Mouse (Mus musculus) bone marrow, adult 2 months (tissue): Measurements from ENCODE around the gene Selenos. TPM values are rescaled to one million over a fixed set of nuclear protein-coding genes. Genes with fewer than 3 reads are reported as not detected.
A peak's percentile ranks its signal among the peaks of the same experiment; 100 is the strongest.

Experiments used
- H3K27ac ChIP-seq: fragments of 200-500 bp; 2 replicates; pipeline ENCODE4 v1.5.1; 2012; ENCODE audit warnings: low read depth, mild to moderate bottlenecking, control low read depth, inconsistent platforms, low read length; ENCODE audit not compliant: control insufficient read depth, poor library complexity, insufficient read depth
- H3K4me1 ChIP-seq: fragments of 200-500 bp; 2 replicates; pipeline ENCODE4 v1.6.1; 2011; ENCODE audit warnings: low read length; ENCODE audit not compliant: control insufficient read depth, insufficient read depth
- H3K4me3 ChIP-seq: fragments of 200-500 bp; replicated peaks from 2 replicates; pipeline ENCODE3; 2011; ENCODE audit warnings: mild to moderate bottlenecking, low read depth, low read length, control low read depth; ENCODE audit not compliant: control insufficient read depth
- CTCF ChIP-seq: fragments of 200-500 bp; IDR thresholded peaks from 2 replicates; pipeline ENCODE4 v1.5.1; 2011; ENCODE audit warnings: low read length, control low read depth; ENCODE audit not compliant: control insufficient read depth, insufficient read depth
- POLR2A ChIP-seq: fragments of 200-500 bp; IDR thresholded peaks from 2 replicates; pipeline ENCODE4 v1.6.1; 2011; ENCODE audit warnings: low read depth, mild to moderate bottlenecking, control low read depth, low read length, borderline replicate concordance; ENCODE audit not compliant: control insufficient read depth
- WGBS: fragments of 180-500 bp; shearing (Covaris S2); methylation state at CpG from one replicate; pipeline ENCODE4 v1.1.7; 2018; 5-methylcytosine and 5-hydroxymethylcytosine counted together
- polyA plus RNA-seq: library from polyadenylated mRNA; stranded (reverse); fragments of >200 nt; gene quantifications from 2 replicates; pipeline ENCODE4 v1.2.4, GENCODE M21; 2011; ENCODE audit warnings: low replicate concordance; ENCODE audit not compliant: missing spikeins, insufficient read depth, insufficient read length

Selenos gene
- polyA plus RNA-seq, 1 experiment = 33.2 TPM

- Histone ChIP-seq H3K4me3 (no peak overlapping the region), H3K27ac (no peak overlapping the region), H3K4me1 (peaks cover 2% of the 10 kb centered on the region; the same call in 1 of the 2 replicates)
- 68% methylated on average over 4 of the region's 4 CpGs for WGBS
- TF ChIP-seq CTCF (no peak), POLR2A (no peak)
Observed at GRCm38 (mm10) chr7:66131776-66132421, 52.5 kb downstream of the Selenos start.

DNA sequence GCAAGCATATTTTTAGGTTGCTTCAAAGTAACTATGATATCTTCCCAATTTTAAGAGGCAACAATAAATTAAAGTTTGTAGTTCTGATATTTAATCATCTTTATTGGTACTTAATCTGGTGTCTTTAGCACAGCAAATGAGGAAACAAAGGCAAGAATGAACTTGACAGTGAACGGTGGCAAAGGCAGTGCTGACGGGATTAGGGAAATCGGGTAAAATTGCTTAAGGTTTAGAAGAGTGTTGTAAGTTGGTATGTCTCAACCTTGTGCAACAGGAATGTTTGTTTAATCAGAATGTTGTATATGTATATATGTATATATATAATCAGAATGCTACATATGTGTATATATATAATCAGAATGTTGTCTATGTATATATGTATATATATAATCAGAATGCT, 54.7 kb downstream of the Selenos start:
- Histone ChIP-seq H3K4me3 (no peak overlapping the region), H3K4me1 (peaks cover 4% of the 10 kb centered on the region; the same call in 1 of the 2 replicates), H3K27ac (no peak overlapping the region)
- TF ChIP-seq CTCF = no peak
- TF ChIP-seq POLR2A = no peak
- WGBS = 54% methylated on average over 3 of the region's 3 CpGs

DNA sequence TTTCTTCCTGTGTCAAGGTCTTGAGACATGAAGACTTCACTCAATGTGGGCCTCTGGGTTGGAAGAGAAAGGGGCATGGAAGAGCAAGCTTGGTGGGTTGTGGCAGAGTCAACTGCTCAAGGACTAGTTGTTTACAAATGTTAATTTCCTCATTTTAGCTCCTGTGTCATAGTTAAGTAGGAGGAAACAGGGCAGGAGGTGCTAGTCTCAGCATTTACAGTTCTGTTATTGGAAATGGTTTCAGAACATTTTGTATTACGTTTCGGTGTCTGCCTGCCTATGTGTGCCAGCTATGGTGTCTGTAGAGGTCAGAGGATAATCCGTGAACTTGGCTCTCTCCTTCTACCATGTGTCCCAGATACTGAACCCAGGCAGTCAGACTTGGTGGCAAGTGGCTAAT, 56.2 kb downstream of the Selenos start:
- H3K27ac ChIP-seq = peak overlapping the region; percentile 78; the same call in 1 of the 2 replicates
- 26% methylated on average over 3 of the region's 3 CpGs for WGBS
- H3K4me1 ChIP-seq = peaks cover 11% of the 10 kb centered on the region; the same call in 1 of the 2 replicates

DNA sequence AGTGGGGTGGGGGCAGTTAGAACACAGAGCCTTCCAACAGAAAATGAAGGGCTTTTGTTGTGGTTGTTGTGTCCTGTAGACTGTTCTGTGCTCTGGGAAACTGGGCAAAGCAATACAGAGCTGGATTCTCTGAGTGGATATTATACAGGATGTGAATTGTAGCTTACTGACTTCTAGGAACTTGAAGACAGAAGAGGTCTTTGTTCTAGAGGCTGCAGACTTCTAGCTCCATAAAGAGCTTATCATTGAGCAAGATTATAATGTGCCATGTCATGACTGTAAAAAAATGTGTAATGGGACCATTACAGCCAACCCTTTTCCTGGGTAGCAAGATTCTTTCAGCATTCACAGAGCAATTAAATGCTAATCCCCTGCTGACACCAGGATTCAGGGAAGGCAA, 56.7 kb downstream of the Selenos start:
- H3K4me1 ChIP-seq = peaks cover 12% of the 10 kb centered on the region; the same call in 1 of the 2 replicates
- no peak overlapping the region for H3K4me3 ChIP-seq
- TF ChIP-seq POLR2A (no peak), CTCF (no peak)
- peak overlapping the region; percentile 24; the same call in 1 of the 2 replicates for H3K27ac ChIP-seq

More for the DNA sequence above, 56.2 kb downstream of the Selenos start:
- no peak overlapping the region for H3K4me3 ChIP-seq
- TF ChIP-seq POLR2A (no peak), CTCF (no peak)

GRCm38 (mm10) chr7:66137309-66137708, 57.9 kb downstream of the Selenos start:
- Histone ChIP-seq H3K4me3 (no peak overlapping the region), H3K27ac (peak overlapping the region; percentile 9; the same call in 1 of the 2 replicates), H3K4me1 (peaks cover 12% of the 10 kb centered on the region; the same call in 1 of the 2 replicates)
- WGBS = 45% methylated on average over 4 of the region's 4 CpGs
- TF ChIP-seq POLR2A (no peak), CTCF (no peak)

GRCm38 (mm10) chr7:66138301-66138700, 58.9 kb downstream of the Selenos start:
- TF ChIP-seq POLR2A (no peak), CTCF (no peak)
- Histone ChIP-seq H3K27ac (no peak overlapping the region), H3K4me1 (peaks cover 12% of the 10 kb centered on the region; the same call in 1 of the 2 replicates), H3K4me3 (no peak overlapping the region)
- 51% methylated on average over 4 of the region's 4 CpGs for WGBS

GRCm38 (mm10) chr7:66138878-66139277, 59.4 kb downstream of the Selenos start:
- H3K27ac ChIP-seq = no peak overlapping the region
- peaks cover 12% of the 10 kb centered on the region; the same call in 1 of the 2 replicates for H3K4me1 ChIP-seq
- no peak for TF ChIP-seq CTCF
- no peak for TF ChIP-seq POLR2A
- no peak overlapping the region for H3K4me3 ChIP-seq
- WGBS = 74% methylated on average over 5 of the region's 5 CpGs

Other genes starting within 250 kb of the Selenos start
- 0.34 and 5.3 TPM in 2 replicates for gene Pcsk6, start 217.9 kb upstream of the Selenos start, polyA plus RNA-seq
- gene Gm45213, start 36.0 kb upstream of the Selenos start, polyA plus RNA-seq = not detected in 2 replicates
- gene Snrpa1, start 20.6 kb upstream of the Selenos start, polyA plus RNA-seq = 51.0 and 66.0 TPM in 2 replicates
- gene Chsy1, start 29.9 kb downstream of the Selenos start, polyA plus RNA-seq = 5.7 and 11.2 TPM in 2 replicates